Mouse (Mus musculus): Measurements from ENCODE around the gene Gramd1c.

The Gramd1c gene

DNA sequence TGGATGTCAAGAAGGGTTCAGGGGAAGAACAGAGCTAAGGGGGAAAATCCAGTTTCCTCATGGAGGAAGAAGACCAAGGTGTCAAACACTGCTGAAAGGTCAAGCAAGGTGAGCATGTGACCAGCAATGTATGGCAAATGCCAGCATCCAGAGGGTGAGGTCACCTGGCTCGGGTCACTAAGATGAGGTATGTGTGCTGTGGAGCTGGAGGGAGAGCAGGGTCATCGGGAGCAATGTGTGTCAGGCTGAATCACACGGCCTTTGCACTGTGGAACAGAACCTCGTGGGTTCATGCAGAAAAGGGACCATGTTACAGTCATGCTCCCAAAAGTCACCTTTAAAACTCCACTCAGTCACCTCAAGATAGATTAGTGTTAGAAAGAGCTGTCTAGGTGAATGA, 45.4 kb downstream of the Gramd1c start:
- DNase-seq = no peak

GRCm38 (mm10) chr16:44016164-44016563, 47.0 kb downstream of the Gramd1c start:
- no peak for DNase-seq

GRCm38 (mm10) chr16:44015416-44016158, 47.6 kb downstream of the Gramd1c start:
- DNase-seq = no peak

- DNase-seq = no peak
Observed at GRCm38 (mm10) chr16:44011010-44011409, 52.1 kb downstream of the Gramd1c start.

DNA sequence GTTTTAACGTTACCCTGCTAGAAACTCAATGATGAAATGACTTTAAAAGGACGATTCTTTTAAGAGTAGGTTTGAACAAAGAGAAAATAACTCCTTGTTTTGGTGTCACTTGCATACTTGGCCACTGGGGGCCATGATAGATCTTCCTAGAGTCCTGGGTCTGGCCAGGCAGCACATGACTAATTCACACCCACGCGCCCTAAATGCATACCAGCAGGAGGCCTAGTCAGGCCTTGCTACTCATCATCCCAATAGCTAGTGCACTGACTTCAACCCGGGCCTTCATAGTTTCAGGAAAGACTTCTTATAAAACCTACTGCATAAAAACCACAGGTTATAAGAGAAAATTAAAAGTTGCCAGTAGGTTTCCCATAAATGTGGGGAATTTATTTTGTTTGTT, 61.1 kb downstream of the Gramd1c start:
- DNase-seq = peak; percentile 13 to 15

- peak; percentile 79 to 84 for DNase-seq
Observed at GRCm38 (mm10) chr16:43999541-43999940, 63.6 kb downstream of the Gramd1c start.

DNA sequence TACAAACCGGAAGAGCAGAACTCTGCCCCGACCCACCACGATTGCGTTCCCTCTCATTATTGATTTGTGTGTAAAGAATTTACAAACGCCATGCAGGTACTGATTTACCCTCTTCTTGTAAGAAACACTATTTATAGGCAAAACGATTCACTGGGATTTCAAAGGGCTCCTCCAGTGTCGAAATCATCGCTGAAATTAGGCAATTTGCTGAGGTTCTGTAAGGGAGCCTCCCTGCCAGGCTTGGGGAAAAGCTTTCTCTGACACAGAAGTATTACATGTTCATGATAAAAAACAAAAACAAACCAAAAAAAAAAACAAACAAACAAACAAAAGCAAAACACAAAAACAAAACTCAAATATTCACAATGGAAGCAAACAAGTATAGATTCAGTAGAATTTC, 64.0 kb downstream of the Gramd1c start:
- no peak for DNase-seq

DNA sequence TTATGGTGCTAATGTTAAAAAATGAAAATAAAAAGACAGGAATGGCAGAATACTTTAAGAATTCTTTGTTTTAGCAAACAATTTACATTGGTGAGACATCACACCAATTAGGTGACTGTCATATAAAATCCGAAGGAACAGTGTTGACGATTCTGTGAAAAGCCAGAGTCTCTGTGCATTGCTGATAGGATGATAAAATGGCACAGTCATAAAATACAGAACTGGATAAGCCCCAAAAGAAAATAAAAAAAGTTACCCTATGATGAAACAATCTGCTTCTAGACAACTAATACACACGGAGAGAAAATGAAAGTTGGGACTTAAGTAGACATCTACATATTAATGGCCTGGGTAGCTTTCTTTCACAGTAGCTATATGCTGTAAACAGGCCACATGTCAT, 68.5 kb downstream of the Gramd1c start:
- DNase-seq = no peak

DNA sequence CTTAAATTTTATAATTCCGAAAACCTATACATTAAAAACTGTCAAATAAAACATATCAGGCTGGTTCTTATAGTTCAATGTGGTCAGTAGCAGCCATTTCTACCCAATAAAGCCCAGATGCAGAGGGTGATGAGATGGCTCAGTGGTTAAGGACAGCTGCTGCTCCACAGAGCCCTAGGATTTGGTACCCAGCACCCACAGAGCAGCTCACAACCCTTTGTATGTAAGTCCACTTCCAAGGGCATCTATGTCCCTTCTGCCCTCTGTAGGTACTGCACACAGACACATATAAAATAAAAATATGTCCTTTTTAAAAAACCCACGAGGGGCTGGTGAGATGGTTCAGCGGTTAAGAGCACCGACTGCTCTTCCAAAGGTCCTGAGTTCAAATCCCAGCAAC, 76.8 kb downstream of the Gramd1c start:
- no peak for DNase-seq

- no peak for DNase-seq
Observed at GRCm38 (mm10) chr16:43980110-43980609, 83.0 kb downstream of the Gramd1c start.

DNA sequence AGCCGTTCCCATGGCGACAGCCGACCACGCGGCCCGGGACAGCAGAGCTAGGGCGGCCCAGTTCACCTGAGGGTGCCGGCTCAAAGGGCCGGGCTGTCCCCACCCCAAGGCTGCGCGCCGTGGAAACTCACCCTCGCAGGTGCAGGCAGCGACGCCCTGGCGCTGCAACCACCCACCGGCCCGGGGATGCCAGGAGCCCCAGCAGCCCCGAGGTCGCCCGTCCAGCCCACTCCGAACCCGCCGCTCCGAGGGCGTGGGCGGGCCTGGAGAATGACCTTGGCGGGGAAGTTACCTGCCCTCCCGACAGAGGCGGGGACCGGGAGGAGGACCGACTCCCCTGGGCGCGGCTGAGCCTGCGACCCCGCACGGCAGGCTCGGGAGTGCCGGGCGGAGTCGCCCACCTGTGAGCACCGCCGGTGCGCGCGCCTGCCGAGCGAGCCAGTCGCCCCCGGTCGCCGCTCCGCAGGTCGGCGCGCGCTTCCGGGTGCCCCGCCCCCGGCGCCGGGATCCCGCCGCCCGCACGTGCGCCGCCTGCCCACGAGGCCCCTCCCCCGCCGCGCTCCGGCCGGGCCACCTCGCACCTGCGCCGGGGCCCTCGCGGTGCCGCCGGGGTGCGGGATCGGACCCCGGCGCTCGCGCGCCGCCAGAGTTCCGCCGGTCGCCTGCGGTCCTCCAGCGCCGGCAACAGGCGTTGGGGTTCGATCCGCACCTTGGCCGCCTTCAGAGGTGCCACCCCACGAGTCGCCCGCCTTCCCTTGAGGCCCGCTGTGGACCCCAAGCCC, 83.6 kb downstream of the Gramd1c start, which contains the start of gene Zdhhc23:
TSS of gene Zdhhc23 (minus strand) at position 464 of the 782 bp plus-strand sequence.
- DNase-seq = peak; percentile 42 to 62

DNA sequence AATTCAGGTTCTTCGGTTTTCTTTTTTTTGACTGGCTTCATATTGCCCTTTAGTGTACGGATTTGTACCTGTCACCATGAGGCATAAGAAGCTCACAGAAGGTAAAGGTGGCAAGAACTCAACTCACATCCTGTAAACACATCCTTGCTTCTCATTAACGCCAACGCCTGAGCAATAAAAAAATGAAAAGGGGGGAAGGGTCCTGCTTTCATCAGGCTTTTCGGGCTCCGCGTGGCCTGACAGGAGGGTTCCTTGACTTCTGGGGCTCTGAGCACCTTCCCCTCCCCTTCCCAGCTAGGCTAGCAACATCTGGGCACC, 84.2 kb downstream of the Gramd1c start:
- DNase-seq = no peak

- no peak for DNase-seq
Observed at GRCm38 (mm10) chr16:43973606-43974220, 89.4 kb downstream of the Gramd1c start.

- no peak for DNase-seq
Observed at GRCm38 (mm10) chr16:43973147-43973546, 90.0 kb downstream of the Gramd1c start.

DNA sequence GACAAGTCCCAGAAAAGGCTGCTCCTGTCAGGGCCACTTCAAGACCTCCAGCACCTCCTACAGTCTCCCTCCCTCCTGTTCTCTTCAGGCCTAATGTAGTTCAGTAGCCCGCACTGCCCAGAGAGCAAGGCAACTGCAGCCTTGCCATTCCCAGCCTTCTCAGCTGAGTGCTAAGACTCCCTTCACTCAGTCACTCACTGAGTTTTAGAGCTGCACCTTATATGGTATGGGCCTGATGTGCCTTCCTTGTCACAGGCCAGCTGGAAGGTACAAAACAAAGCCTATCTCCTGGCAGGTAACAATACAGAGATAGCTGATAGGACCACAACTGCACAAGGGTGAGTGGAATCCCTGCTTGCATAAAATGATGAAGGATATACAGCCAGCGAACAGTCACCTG, 90.8 kb downstream of the Gramd1c start:
- DNase-seq = no peak

DNA sequence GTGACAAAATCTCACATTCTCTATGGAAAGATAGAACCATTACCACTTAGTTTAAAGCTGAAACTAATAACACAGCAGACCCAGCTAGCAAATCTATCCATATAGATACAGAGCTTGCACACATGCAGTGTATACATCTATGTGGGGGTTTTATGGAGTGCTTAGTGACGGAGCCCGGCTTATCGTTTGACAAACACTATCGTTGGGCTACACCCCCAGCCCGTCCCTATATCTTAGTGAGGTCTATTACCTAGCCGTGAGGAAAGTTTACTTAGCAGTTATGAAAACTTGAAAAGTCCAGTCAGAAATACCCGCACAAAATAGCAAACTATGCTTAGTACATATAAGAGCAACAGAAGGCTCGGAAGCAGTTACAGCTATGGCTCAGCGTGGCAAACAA, 91.4 kb downstream of the Gramd1c start:
- DNase-seq = no peak

DNA sequence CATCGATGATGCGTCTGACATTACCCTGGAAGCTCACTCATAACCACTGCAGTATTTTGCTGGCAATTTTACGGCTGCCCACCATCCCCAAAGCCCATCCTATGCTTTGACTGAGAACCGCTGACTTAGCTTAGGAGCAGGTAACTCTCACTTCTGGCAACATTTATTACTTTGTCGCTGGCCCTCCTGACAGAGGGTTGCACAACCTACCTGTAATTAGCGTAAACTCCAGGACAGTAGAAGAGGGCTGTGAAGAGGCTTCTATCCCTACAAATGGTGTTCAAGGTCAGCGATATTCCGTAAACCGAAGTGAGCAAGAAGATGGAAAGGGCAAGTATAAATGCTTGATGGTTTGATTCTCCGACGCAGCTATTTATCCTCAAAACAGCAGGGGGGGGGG, 92.0 kb downstream of the Gramd1c start:
- DNase-seq = no peak

DNA sequence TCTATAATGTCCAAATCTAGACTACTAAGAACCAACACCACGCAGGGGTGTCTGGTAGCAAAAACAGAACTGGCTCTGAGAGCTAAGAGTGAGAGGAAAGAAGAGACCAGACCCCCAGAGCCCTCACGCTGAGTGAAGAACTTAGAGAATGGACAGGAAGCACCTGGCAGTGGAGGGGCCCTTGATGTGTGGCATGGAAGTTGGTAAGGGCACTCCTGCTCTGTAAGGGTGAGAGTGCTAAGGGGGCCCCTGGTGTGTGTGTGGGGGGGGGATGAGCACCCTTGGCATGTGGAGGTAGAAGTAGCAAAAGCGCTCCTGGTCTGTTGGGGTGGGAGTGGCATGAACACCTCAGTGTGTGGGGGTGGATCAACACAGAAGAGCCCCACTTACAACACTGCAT, 92.7 kb downstream of the Gramd1c start:
- no peak for DNase-seq

GRCm38 (mm10) chr16:43965781-43966389, 97.3 kb downstream of the Gramd1c start:
- DNase-seq = no peak

DNA sequence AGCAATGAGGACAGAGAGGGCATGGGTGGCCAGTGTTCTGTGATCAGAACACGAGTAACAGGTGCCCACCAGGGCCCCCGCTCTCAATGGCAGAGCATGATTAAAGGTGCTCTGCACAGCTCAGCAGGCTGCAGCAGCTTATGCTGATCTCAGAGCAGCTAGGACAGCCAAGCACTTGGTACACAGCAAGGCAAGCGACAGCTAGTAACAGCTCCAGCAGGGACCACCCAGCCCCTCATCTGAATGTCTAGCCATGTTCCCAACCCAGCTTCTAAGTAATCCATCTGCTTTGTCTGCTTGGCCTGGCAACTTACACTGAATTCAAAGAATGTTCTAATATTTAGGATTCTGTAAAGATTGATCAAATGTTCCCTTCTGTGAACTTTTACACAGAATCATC, 99.4 kb downstream of the Gramd1c start:
- DNase-seq = no peak

DNA sequence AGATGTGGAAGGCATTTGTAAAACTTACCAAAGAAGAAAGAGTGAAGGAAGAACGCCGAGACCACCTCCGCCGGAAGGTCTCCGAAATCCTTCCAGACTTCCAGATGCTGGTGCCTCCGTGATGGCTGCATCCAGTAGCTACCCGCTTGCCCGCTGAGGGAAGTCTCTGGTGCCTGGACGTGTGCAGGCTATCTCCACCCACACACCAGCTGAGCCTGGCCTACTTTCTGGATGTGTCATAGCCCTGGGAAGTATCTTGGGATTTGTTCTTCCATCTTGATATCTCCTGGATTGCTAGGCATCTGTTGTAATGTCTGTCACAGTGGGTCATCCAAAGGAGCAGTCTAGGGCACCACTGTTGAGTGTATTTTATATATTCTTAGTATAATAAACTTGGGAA, 99.9 kb downstream of the Gramd1c start:
- no peak for DNase-seq

DNA sequence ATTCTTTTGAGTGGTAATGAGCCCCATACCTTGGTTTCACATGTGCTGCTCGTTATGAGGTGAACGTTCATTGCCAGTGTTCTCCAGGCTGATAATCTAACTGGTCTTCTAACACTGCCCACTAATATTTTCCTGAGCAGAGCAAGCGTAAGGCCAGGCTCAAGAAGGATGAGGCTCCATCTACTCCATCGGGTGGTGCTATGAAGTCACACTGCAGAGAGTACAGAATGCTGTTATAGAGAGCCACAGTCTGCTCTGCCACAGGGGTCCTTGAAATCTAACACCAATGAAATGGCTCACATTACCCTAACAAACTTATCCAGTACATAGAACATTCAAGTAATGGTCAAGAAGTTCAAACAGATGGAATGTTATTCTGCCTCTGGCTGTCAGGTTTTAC, 105.1 kb downstream of the Gramd1c start:
- no peak for DNase-seq

GRCm38 (mm10) chr16:43954913-43955312, 108.2 kb downstream of the Gramd1c start:
- no peak for DNase-seq

All from cerebellum, postnatal 10 days (tissue).